8 mouse cellular contexts compared by ENCODE assay signal in genomic region chr16:38755452-38756176, GRCm38 (mm10). TPM values are rescaled to one million over a fixed set of nuclear protein-coding genes. Genes with fewer than 3 reads are reported as not detected.
A peak's percentile ranks its signal among the peaks of the same experiment; 100 is the strongest.
DNase-seq lines count a peak whose midpoint lies in the region; ATAC-seq and TF ChIP-seq lines count a peak whose summit lies in the region.

No protein-coding gene starts in this region.

- TF ChIP-seq CTCF in midbrain, postnatal 0 days (IDR thresholded peaks at IDR 0.05): no peak
- TF ChIP-seq CTCF in stomach, postnatal 0 days (IDR thresholded peaks at IDR 0.05; ENCODE audit: low read depth): no peak

- H3K9ac ChIP-seq in heart, embryonic 13.5 days: 0 out of 2 replicates have a peak overlapping the region, but pooled peaks have one; percentile 14
- no peak overlapping the region for H3K9ac ChIP-seq in midbrain, postnatal 0 days (replicated peaks; ENCODE audit: low read length, poor library complexity, severe bottlenecking)
- H3K9ac ChIP-seq in stomach, postnatal 0 days (ENCODE audit: low read length): no peak overlapping the region; the same call in 1 of the 2 replicates

- H3K36me3 ChIP-seq in heart, embryonic 13.5 days: peaks cover 48% of the 10 kb centered on the region
- peaks cover 12% of the 10 kb centered on the region for H3K36me3 ChIP-seq in midbrain, embryonic 10.5 days
- H3K36me3 ChIP-seq in midbrain, postnatal 0 days (ENCODE audit: insufficient read depth, low read length): peaks cover 39% of the 10 kb centered on the region
- peaks cover 21% of the 10 kb centered on the region for H3K36me3 ChIP-seq in limb, embryonic 10.5 days
- peaks cover 7% of the 10 kb centered on the region; the same call in 1 of the 2 replicates for H3K36me3 ChIP-seq in stomach, postnatal 0 days (ENCODE audit: control insufficient read depth, insufficient read depth, low read length)

- H3K4me2 ChIP-seq in heart, embryonic 13.5 days: peak overlapping the region; percentile 37
- no peak overlapping the region for H3K4me2 ChIP-seq in midbrain, postnatal 0 days (ENCODE audit: low read depth, low read length, poor library complexity, severe bottlenecking)
- H3K4me2 ChIP-seq in stomach, postnatal 0 days (replicated peaks; ENCODE audit: low read depth): no peak overlapping the region

- H3K27ac ChIP-seq in heart, embryonic 13.5 days (replicated peaks): peak overlapping the region; percentile 76
- 0 out of 2 replicates have a peak overlapping the region, but pooled peaks have one; percentile 28 for H3K27ac ChIP-seq in midbrain, embryonic 10.5 days (replicated peaks)
- H3K27ac ChIP-seq in midbrain, postnatal 0 days (ENCODE audit: low read depth, low read length): no peak overlapping the region
- 0 out of 2 replicates have a peak overlapping the region, but pooled peaks have one; percentile 51 for H3K27ac ChIP-seq in limb, embryonic 10.5 days
- H3K27ac ChIP-seq in stomach, postnatal 0 days (replicated peaks): no peak overlapping the region

- 40% methylated on average over 7 of the region's 7 CpGs for WGBS in heart, embryonic 13.5 days
- WGBS in midbrain, embryonic 10.5 days: 77% methylated on average over 7 of the region's 7 CpGs
- 68% methylated on average over 7 of the region's 7 CpGs for WGBS in midbrain, postnatal 0 days
- WGBS in limb, embryonic 10.5 days: 64% methylated on average over 7 of the region's 7 CpGs
- 33% methylated on average over 7 of the region's 7 CpGs for WGBS in stomach, postnatal 0 days

- H3K4me3 ChIP-seq in heart, embryonic 13.5 days: peak overlapping the region; percentile 1; the same call in 1 of the 2 replicates
- H3K4me3 ChIP-seq in midbrain, embryonic 10.5 days: no peak overlapping the region
- H3K4me3 ChIP-seq in midbrain, postnatal 0 days (ENCODE audit: low read depth, low read length): no peak overlapping the region
- H3K4me3 ChIP-seq in limb, embryonic 10.5 days: no peak overlapping the region
- no peak overlapping the region for H3K4me3 ChIP-seq in stomach, postnatal 0 days (ENCODE audit: low read depth, low read length)

- no peak for DNase-seq in heart, adult 18-20 months
- no peak for DNase-seq in midbrain, embryonic 10.5 days (ENCODE audit: low spot score)
- no peak for DNase-seq in midbrain, postnatal 0 days (ENCODE audit: low spot score)
- peak; percentile 29 for DNase-seq in limb, embryonic 10.5 days (ENCODE audit: low spot score)
- DNase-seq in stomach, postnatal 0 days (ENCODE audit: low spot score): no peak
- DNase-seq in thymus, postnatal 4 days: no peak
- DNase-seq in cerebellum, adult 18-20 months: no peak

- no peak for TF ChIP-seq EP300 in stomach, postnatal 0 days (optimal IDR thresholded peaks at IDR 0.05)

- no peaks in the 10 kb centered on the region for H3K9me3 ChIP-seq in heart, embryonic 13.5 days
- no peaks in the 10 kb centered on the region for H3K9me3 ChIP-seq in midbrain, embryonic 10.5 days (replicated peaks)
- H3K9me3 ChIP-seq in midbrain, postnatal 0 days (ENCODE audit: low read length): no peaks in the 10 kb centered on the region
- no peaks in the 10 kb centered on the region for H3K9me3 ChIP-seq in limb, embryonic 10.5 days (replicated peaks)
- H3K9me3 ChIP-seq in stomach, postnatal 0 days (ENCODE audit: control insufficient read depth, low read length): no peaks in the 10 kb centered on the region

- peaks cover 68% of the 10 kb centered on the region for H3K4me1 ChIP-seq in heart, embryonic 13.5 days
- H3K4me1 ChIP-seq in midbrain, embryonic 10.5 days: peaks cover 8% of the 10 kb centered on the region
- no peaks in the 10 kb centered on the region for H3K4me1 ChIP-seq in midbrain, postnatal 0 days (ENCODE audit: insufficient read depth, low read length)
- H3K4me1 ChIP-seq in limb, embryonic 10.5 days: peaks cover 47% of the 10 kb centered on the region
- H3K4me1 ChIP-seq in stomach, postnatal 0 days (replicated peaks; ENCODE audit: control insufficient read depth, insufficient read depth): no peaks in the 10 kb centered on the region

- H3K27me3 ChIP-seq in heart, embryonic 13.5 days (replicated peaks): no peaks in the 10 kb centered on the region
- no peaks in the 10 kb centered on the region for H3K27me3 ChIP-seq in midbrain, embryonic 10.5 days (ENCODE audit: low read depth, poor library complexity, severe bottlenecking)
- no peaks in the 10 kb centered on the region for H3K27me3 ChIP-seq in midbrain, postnatal 0 days (ENCODE audit: insufficient read depth, low read length)
- H3K27me3 ChIP-seq in limb, embryonic 10.5 days (ENCODE audit: low read depth, poor library complexity, severe bottlenecking): no peaks in the 10 kb centered on the region
- H3K27me3 ChIP-seq in stomach, postnatal 0 days (ENCODE audit: control insufficient read depth, insufficient read depth, low read length): no peaks in the 10 kb centered on the region

- no peak for ATAC-seq in heart, embryonic 13.5 days (ENCODE audit: extremely low read depth, insufficient number of reproducible peaks, low FRiP score, low TSS enrichment)
- no peak for ATAC-seq in midbrain, postnatal 0 days (ENCODE audit: low FRiP score)
- 0 out of 2 replicates have a peak, but pooled peaks have one; percentile 19 for ATAC-seq in stomach, postnatal 0 days (ENCODE audit: low FRiP score, low TSS enrichment)

RNA-seq across cellular contexts. Expression of gene B4galt4, which starts 13.6 kb away (rescaled TPM):
- polyA plus RNA-seq in heart, embryonic 13.5 days (2015; fragmentation: Nextera tagmentation; extraction: Ambion mirVana): 26.9 and 27.3 TPM in 2 replicates
- total RNA-seq in heart, adult 18-20 months (2021): 10 to 100 TPM; 10.3 to 16.1 TPM
- polyA plus RNA-seq in midbrain, embryonic 10.5 days (2016; fragmentation: Nextera tagmentation; extraction: Ambion mirVana): 20.8 and 25.7 TPM in 2 replicates
- 30.6 and 30.9 TPM in 2 replicates for total RNA-seq in midbrain, postnatal 0 days (2014; rRNA removed)
- 26.5 and 28.1 TPM in 2 replicates for polyA plus RNA-seq in midbrain, postnatal 0 days (2015; fragmentation: Nextera tagmentation; extraction: Ambion mirVana)
- polyA plus RNA-seq in limb, embryonic 10.5 days (2016; fragmentation: Nextera tagmentation; extraction: Ambion mirVana): 19.2 and 23.0 TPM in 2 replicates
- polyA plus RNA-seq in stomach, postnatal 0 days (2015; fragmentation: Nextera tagmentation; extraction: Ambion mirVana): 9.1 and 9.3 TPM in 2 replicates

RNA-seq across cellular contexts. Expression of gene Arhgap31, which starts 42.5 kb away (rescaled TPM):
- 26.2 and 27.9 TPM in 2 replicates for polyA plus RNA-seq in heart, embryonic 13.5 days (2015; fragmentation: Nextera tagmentation; extraction: Ambion mirVana)
- 10 to 100 TPM; 39.6 to 40.8 TPM for total RNA-seq in heart, adult 18-20 months (2021)
- polyA plus RNA-seq in midbrain, embryonic 10.5 days (2016; fragmentation: Nextera tagmentation; extraction: Ambion mirVana): 7.3 and 8.7 TPM in 2 replicates
- total RNA-seq in midbrain, postnatal 0 days (2014; rRNA removed): 10.0 and 10.5 TPM in 2 replicates
- 2.9 and 3.2 TPM in 2 replicates for polyA plus RNA-seq in midbrain, postnatal 0 days (2015; fragmentation: Nextera tagmentation; extraction: Ambion mirVana)
- polyA plus RNA-seq in limb, embryonic 10.5 days (2016; fragmentation: Nextera tagmentation; extraction: Ambion mirVana): 6.3 and 6.7 TPM in 2 replicates
- polyA plus RNA-seq in stomach, postnatal 0 days (2015; fragmentation: Nextera tagmentation; extraction: Ambion mirVana): 3.1 and 3.4 TPM in 2 replicates

RNA-seq across cellular contexts. Expression of gene Upk1b, which starts 44.5 kb away (rescaled TPM):
- 17.4 and 19.3 TPM in 2 replicates for polyA plus RNA-seq in heart, embryonic 13.5 days (2015; fragmentation: Nextera tagmentation; extraction: Ambion mirVana)
- total RNA-seq in heart, adult 18-20 months (2021): 1 to 10 TPM; 2.5 to 6.2 TPM
- 0.86 and 1.1 TPM in 2 replicates for polyA plus RNA-seq in midbrain, embryonic 10.5 days (2016; fragmentation: Nextera tagmentation; extraction: Ambion mirVana)
- total RNA-seq in midbrain, postnatal 0 days (2014; rRNA removed): 0.19 and 0.44 TPM in 2 replicates
- polyA plus RNA-seq in midbrain, postnatal 0 days (2015; fragmentation: Nextera tagmentation; extraction: Ambion mirVana): 0.67 and 1.0 TPM in 2 replicates
- polyA plus RNA-seq in limb, embryonic 10.5 days (2016; fragmentation: Nextera tagmentation; extraction: Ambion mirVana): 1.8 and 3.4 TPM in 2 replicates
- 34.4 and 40.2 TPM in 2 replicates for polyA plus RNA-seq in stomach, postnatal 0 days (2015; fragmentation: Nextera tagmentation; extraction: Ambion mirVana)

Comparison
In these comparisons a context has a peak if more than half of its experiments do, and no peak if none do; other contexts are left out.
1. H3K27ac ChIP-seq: peak in heart, embryonic 13.5 days (single experiment), midbrain, embryonic 10.5 days (single experiment) and limb, embryonic 10.5 days (single experiment); none in midbrain, postnatal 0 days (single experiment) and stomach, postnatal 0 days (single experiment).